Mouse (Mus musculus): ENCODE measurements around the gene Rab44.

DNA sequence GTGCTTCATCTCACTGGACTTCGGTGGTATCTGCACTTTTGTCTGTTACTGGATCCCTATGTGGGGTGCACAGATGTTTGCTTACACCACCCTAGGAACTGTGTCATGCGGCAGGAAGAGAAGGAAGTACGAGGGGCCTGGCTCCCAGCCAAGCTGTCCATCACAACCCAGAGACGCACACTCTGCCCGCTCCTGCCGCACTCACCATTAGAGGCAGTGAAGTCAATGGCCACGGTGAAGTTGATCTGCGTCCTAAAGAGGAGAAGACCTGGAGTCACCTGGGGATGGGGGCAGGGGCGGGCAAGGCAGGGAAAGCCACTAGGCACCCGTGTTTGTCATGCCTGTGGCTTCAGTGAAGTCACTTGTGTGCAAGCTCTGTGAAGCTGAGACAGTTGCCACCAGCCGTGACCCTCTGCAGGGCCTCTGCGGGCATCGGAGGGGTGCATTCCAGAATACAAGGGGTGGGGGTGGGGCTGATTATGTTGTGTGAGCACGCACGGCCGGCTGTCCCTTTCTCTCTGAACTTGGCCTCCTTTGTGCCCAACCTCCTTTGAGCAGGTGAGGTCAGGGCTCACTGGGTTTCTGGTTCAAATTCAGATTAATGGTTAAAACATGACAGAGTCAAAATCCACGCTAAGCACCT lies 50.6 kb downstream of the Rab44 start:
- no peak for TF ChIP-seq CTCF (IDR thresholded peaks at IDR 0.05; ENCODE audit: low read depth, low read length)
- TF ChIP-seq GATA1 (IDR thresholded peaks at IDR 0.05; ENCODE audit: borderline replicate concordance, low read length) = no peak
- no peak for TF ChIP-seq POLR2AphosphoS5 (IDR thresholded peaks at IDR 0.05; ENCODE audit: insufficient replicate concordance, low read depth, low read length)

Measured in G1E (cell line).